Mouse (Mus musculus) testis, postnatal 14 days (tissue): ENCODE results near the gene Ugt1a9.

ENCODE experiments used
- DNase-seq: peaks from one replicate; pipeline ENCODE4 v3.0.0; 2021; ENCODE audit warnings: low spot score

Ugt1a9 gene

DNA sequence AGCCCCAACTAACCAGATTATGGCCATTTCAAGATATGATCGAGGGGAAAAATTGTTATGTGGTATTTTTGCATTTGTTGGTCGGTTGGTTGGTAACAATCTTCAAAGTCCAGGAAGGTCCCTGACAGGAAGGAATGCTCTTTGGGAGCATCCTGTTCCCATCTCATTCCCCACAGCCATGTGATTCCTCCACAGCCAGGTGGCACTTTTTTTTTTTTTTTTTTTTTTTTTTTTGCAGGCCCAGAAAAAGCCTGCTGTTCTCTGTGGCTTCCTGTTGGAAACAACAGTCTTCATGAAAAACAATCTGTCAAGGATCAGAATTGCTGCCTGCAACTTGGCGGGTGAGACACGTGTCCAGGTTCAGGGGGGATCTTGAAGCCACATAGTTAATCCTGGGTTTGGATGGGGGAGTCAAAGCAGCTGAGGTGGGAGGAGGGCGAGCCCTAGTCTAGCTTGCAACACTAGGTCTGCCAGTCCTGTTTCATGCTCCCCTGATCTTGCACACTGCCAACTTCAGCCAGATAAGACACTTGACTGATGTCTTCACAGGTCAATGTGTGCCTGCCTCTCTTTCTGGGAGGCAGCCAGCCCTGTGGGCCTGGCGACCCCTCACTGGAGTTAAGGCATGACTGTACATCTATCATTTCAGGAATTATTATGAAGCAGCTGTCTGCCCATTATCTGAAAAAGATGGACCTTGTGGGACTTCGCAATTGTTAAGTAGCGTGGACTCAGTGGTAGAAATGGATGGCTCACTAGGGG lies 188.5 kb downstream of the Ugt1a9 start:
- peak; percentile 81 for DNase-seq

DNA sequence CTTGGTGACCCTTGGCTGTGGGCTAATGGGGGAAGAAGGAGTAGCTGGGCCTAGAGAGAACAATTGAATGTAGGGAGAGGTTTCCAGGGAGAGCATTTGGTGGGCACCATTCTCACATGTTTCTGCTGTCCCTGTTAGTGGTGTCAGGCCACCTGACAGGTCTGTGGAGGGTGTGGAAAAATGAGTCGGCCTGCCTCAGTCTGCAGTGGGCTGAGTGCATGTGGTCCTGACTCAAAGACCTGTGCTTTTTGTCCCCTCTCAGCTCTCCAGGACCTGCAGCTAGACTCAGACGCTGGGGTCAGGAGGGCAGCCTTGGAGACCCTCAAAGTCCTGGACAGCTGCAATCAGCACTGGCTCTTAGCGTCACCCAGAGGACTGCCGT lies 189.0 kb downstream of the Ugt1a9 start:
- no peak for DNase-seq

DNA sequence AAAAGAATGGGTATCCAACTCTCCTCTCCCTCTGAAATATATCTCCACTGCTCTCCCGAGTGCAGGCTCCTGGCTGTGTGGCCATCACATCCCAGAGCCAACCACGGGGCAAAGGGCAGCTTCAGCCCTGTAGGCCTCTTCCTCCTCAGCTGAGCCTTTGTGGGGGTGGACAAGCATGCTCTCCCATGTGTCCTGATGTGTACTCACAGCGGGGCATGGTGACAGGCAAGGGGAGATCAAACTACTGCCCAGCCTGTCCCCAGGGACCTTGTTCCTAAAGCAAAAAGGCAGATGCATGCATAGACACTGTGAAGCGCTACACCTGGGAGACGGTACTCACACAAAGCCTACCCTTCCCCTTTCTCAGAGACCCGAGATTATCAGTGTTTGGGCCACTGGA lies 189.5 kb downstream of the Ugt1a9 start:
- peak; percentile 73 for DNase-seq

DNA sequence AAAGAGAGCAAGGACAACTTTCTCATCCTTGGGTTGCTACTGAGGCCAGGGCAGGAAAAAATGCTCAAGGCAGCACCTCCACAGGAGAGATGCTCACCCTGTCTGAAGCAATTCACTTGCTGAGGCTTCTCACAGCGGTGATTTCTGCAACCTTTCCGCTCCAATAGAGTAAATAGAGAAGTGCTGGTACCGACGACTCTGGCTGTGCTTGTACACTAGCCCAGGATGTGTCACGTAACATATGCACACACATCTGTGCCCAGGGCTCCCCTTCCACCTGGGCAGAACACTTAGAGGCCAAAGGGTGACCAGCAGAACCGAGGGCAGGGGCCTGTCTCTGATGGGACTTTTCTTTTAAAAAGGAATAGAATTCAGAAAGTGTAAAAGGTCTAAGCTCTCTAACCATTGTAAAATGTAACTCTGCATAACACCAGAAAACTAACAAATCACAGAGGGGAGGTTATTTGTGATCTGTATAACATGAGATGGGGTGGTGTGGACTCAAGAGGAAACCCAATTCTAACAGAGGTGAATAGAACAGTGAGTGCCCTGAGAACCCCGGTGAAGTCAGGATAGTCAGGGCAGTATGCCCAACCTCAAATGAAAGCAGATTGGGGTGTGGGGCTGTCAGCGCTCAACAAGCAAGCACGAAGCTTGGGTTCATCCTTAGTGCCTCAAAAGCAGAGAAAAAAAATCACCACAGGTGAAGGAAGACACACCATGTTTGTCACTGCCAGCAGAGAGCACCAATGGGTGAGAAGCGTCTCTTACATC lies 190.2 kb downstream of the Ugt1a9 start:
- no peak for DNase-seq

DNA sequence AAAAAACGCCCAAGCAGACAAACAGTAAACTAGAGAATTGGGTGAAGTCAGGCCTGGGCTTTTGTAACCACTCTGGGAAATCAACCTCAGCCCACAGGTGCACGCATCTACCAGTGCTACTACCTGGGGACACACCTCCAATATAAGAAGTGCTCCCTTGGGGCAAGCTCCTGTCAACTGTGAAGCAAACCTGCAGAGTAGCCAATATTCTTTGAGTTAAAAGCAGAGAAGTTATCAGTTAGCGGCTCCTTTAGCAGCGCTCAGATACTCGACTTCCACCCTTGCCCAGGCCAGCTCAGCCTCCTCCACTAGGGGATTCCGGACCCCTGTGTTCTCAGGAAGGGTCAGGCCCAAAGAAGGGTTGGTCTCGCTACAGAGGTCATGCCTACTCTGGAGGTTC lies 191.1 kb downstream of the Ugt1a9 start:
- no peak for DNase-seq

DNA sequence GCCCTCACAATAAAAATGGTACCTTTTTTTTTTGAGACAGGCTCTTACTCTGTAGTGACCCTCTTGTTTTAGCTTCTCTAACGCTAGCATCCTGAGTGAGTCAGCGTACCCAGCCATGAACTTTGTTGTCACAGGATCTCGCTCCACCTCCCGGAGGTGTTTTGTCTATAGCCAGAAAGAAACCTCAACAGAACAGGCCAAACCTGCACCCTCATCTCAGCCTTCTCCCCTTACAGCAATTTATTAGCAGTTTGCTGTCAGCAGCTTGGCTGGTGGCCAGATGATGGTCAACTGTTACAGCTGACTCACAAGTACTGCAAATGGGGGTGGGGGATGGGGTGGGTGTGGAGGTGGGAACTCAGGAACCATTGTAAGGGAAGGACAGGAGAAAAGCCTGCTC lies 191.7 kb downstream of the Ugt1a9 start:
- no peak for DNase-seq

DNA sequence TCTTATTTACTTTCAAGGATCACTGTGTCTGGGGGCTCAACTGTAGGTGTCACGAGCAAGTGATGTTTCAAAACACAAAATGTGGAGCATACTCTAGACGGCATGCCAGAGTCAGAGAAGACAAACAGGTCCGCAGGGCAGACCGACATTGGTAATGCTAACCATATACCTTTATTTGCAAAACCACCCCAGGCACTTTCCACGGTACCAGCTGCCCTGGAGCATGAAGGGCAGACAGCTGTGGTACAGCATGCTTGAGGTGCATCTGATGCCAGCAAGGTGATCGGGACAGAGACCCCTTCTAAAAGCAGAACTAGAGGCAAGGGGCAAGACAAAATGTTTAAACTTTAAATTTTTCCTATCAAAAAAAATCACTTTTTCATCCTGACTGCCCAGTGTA lies 192.4 kb downstream of the Ugt1a9 start:
- DNase-seq, result no peak

DNA sequence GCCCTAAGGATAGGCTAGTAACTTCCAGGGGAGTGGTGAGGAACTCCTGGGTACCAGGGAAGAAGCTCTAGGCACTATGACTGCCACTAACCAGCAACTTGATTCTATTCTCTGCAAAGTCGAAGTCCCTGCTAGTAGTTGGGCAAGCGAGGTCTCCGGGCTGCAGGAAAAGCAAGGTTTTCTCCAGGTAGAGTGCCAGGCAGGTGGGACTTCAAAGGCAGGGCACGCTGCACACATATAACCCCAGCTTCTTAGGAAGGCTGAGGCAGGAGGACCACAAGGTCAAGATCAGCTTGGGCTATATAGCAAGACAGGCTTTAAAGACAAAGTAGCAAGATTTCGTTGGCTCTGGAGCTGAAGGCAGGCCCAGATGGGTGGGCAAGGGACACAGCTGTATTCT lies 193.2 kb downstream of the Ugt1a9 start:
- DNase-seq, result no peak

DNA sequence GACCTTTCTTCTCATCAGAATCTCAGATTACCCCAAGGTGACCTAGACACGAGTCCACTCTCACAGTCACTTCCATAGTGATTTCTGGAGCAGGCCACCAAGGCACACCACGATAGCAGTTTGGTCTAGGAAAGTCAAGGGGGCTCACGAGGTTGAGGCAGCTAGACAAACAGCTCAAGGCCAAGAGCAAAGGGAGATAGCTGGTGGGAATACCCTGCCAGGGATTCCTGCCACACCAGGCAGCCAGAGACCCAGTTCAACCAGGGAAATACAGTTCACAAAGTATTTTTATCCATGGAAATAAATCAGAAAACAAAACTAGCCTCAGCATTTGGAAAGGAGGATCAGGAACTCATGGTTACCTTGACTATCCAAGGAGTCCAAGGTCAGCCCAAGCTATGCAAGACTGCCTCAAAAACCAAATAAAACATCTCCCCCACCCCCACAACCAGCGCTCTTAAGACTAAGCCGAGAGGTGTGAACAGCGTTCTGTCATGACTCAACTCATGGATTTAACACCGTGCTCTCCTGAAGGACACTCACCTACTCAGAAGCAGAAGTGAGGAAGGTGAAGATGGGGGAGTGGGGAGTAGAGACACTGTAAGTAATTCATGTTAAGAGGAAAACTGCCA lies 193.8 kb downstream of the Ugt1a9 start:
- no peak for DNase-seq

DNA sequence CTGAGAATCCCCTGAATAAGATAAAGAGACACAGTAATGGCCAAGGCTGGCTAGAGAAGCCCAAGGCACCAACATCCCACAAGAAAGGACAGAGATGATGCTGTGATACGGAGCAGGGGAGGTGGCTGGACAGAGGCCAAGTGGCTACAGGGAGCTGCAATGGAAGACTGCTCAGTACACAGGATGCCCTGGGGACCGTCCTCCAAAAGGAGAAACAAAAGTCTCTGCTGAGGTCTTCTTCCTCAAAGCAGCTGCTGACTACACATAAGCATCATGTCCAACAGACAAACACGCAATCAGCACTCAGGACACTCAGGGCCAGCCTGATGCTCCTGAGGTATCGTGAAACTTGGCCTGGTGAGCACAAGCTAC lies 194.3 kb downstream of the Ugt1a9 start:
- no peak for DNase-seq

DNA sequence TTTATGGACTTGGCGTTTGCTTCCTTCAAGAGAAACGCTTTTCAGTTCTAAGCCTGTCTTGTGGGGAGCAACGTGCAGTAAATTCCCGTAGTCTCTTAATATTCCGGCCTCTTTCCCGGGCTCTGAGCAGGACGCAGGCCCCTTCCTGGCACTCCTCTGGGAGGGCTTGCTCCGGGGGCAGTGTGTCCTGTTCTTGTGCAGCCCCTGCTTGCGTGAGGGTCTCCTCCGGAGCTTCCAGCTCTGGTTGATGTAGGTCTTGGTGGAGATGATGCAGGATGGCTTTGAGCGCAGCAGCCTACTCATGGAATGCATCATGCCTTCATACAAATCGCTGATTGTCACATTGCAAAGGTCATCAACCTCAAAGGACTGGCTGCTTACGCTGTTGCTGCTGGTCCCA lies 195.5 kb downstream of the Ugt1a9 start:
- DNase-seq, result no peak

DNA sequence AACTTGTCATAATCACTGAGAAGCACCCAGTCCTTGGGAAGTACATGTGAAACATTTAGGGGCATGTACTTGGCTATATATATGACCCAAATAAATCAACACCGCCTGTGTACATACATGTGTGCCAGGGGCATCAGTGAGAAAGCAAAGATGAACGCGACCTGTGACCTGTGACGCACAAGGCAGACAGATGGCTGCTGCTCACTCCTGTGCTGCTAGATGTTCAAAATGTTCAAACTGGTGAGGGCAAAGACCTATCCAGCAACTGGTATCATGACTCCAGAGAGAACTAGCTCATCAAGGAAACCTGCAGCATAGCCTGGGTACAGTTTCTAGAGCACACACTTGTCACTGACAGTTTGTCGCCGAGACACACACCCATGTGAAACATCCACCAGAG lies 196.9 kb downstream of the Ugt1a9 start:
- DNase-seq, result no peak

DNA sequence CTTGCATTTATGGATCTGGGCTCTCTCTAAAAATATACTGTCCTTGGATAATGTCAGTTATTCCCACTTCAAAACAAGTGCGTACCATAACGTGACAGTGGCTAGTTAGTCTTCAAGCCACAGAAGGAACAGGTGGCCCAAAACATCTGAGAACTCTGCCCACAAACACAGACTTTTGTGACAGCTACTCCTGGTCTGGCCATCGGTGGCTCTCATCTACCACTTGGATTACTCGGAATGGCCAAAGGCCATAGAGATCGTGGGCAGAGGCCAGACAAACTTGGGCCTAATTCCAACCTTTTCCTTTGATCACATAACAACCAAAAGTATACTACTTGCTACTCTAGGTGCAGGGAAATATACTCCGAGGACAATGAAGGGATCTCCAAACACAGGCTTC lies 197.5 kb downstream of the Ugt1a9 start:
- DNase-seq, result no peak
